Mouse (Mus musculus) liver, embryonic 13.5 days (tissue): ENCODE measurements at regions not wholly inside any gene's neighbourhood (a gene's known extent, or its start where the extent isn't known, plus 50 kb on each side); places are given as distances from the start of the nearest gene placed in this dataset.

Experiments
- ATAC-seq: fragments of 200-750 bp; cut with Nextera tagmentation; 2 replicates; pipeline ENCODE4 v1.8.0; 2017; ENCODE audit warnings: low read depth, mild to moderate bottlenecking, moderate number of reproducible peaks, moderate library complexity
- DNase-seq: peaks from one replicate; pipeline ENCODE4 v3.0.0; 2022
- H3K27ac ChIP-seq: fragments of 300-500 bp; sonication (generic); 2 replicates; pipeline ENCODE4 v1.5.1; 2015; ENCODE audit warnings: moderate library complexity, mild to moderate bottlenecking, inconsistent platforms
- H3K27me3 ChIP-seq: fragments of 300-500 bp; sonication (generic); 2 replicates; pipeline ENCODE4 v1.6.1; 2015; ENCODE audit warnings: mild to moderate bottlenecking, inconsistent platforms
- H3K36me3 ChIP-seq: fragments of 300-500 bp; sonication (generic); 2 replicates; pipeline ENCODE4 v1.6.1; 2015; ENCODE audit warnings: mild to moderate bottlenecking, inconsistent platforms
- H3K4me1 ChIP-seq: fragments of 300-500 bp; sonication (generic); replicated peaks from 2 replicates; pipeline ENCODE4 v1.6.1; 2015; ENCODE audit warnings: inconsistent platforms
- H3K4me2 ChIP-seq: fragments of 300-500 bp; sonication (generic); 2 replicates; pipeline ENCODE4 v1.6.1; 2015; ENCODE audit warnings: inconsistent platforms, mild to moderate bottlenecking, moderate library complexity
- H3K4me3 ChIP-seq: fragments of 300-500 bp; sonication (generic); replicated peaks from 2 replicates; pipeline ENCODE4 v1.5.1; 2015; ENCODE audit warnings: mild to moderate bottlenecking, inconsistent platforms
- H3K9ac ChIP-seq: fragments of 300-500 bp; sonication (generic); 2 replicates; pipeline ENCODE4 v1.6.1; 2015; ENCODE audit warnings: mild to moderate bottlenecking, inconsistent platforms
- H3K9me3 ChIP-seq: fragments of 300-500 bp; sonication (generic); replicated peaks from 2 replicates; pipeline ENCODE4 v1.6.1; 2016; ENCODE audit warnings: inconsistent platforms
- WGBS: fragments of 180-500 bp; shearing (Covaris S2); methylation state at CpG from one replicate; pipeline ENCODE4 v1.1.7; 2015; ENCODE audit not compliant: insufficient replicate concordance; 5-methylcytosine and 5-hydroxymethylcytosine counted together

GRCm38 (mm10) chr7:67462591-67462990 lies 89.9 kb upstream of the Mef2a start:
- Histone ChIP-seq H3K27ac (peak overlapping the region; percentile 43), H3K36me3 (no peaks in the 10 kb centered on the region), H3K4me1 (peaks cover 52% of the 10 kb centered on the region), H3K27me3 (no peaks in the 10 kb centered on the region), H3K9me3 (no peaks in the 10 kb centered on the region), H3K4me2 (no peak overlapping the region), H3K9ac (no peak overlapping the region), H3K4me3 (no peak overlapping the region)
- ATAC-seq = no peak
- no peak for DNase-seq
- 29% methylated on average over 9 of the region's 9 CpGs for WGBS

- DNase-seq (peak; percentile 13), ATAC-seq (peak; percentile 37; the same call in 1 of the 2 replicates)
- Histone ChIP-seq H3K4me3 (no peak overlapping the region), H3K4me1 (peaks cover 52% of the 10 kb centered on the region), H3K36me3 (no peaks in the 10 kb centered on the region), H3K4me2 (no peak overlapping the region), H3K9me3 (no peaks in the 10 kb centered on the region), H3K9ac (no peak overlapping the region), H3K27me3 (no peaks in the 10 kb centered on the region), H3K27ac (no peak overlapping the region)
- 30% methylated on average over 11 of the region's 11 CpGs for WGBS
Observed at GRCm38 (mm10) chr7:67461333-67462255, 88.9 kb upstream of the Mef2a start.

- DNase-seq (no peak), ATAC-seq (peak; percentile 32; the same call in 1 of the 2 replicates)
- H3K4me1 ChIP-seq = peaks cover 52% of the 10 kb centered on the region
- no peaks in the 10 kb centered on the region for H3K36me3 ChIP-seq
- no peak overlapping the region for H3K4me2 ChIP-seq
- 24% methylated on average over 10 of the region's 10 CpGs for WGBS
- H3K9me3 ChIP-seq = no peaks in the 10 kb centered on the region
- no peak overlapping the region for H3K27ac ChIP-seq
- no peak overlapping the region for H3K9ac ChIP-seq
- H3K27me3 ChIP-seq = no peaks in the 10 kb centered on the region
- no peak overlapping the region for H3K4me3 ChIP-seq
Observed at GRCm38 (mm10) chr7:67459810-67460209, 87.2 kb upstream of the Mef2a start.

- H3K27me3 ChIP-seq = no peaks in the 10 kb centered on the region
- no peak overlapping the region for H3K9ac ChIP-seq
- no peak for DNase-seq
- WGBS = 81% methylated on average over 9 of the region's 9 CpGs
- H3K36me3 ChIP-seq = no peaks in the 10 kb centered on the region
- no peak overlapping the region for H3K4me2 ChIP-seq
- no peaks in the 10 kb centered on the region for H3K9me3 ChIP-seq
- no peak overlapping the region for H3K27ac ChIP-seq
- H3K4me3 ChIP-seq = no peak overlapping the region
- ATAC-seq = no peak
- peaks cover 49% of the 10 kb centered on the region for H3K4me1 ChIP-seq
Observed at GRCm38 (mm10) chr7:67459209-67459608, 86.6 kb upstream of the Mef2a start.

GRCm38 (mm10) chr7:67458640-67459039 lies 86.0 kb upstream of the Mef2a start:
- ATAC-seq (no peak), DNase-seq (no peak)
- H3K36me3 ChIP-seq = no peaks in the 10 kb centered on the region
- no peaks in the 10 kb centered on the region for H3K27me3 ChIP-seq
- H3K27ac ChIP-seq = no peak overlapping the region
- no peak overlapping the region for H3K4me3 ChIP-seq
- 28% methylated on average over 4 of the region's 4 CpGs for WGBS
- no peak overlapping the region for H3K9ac ChIP-seq
- no peak overlapping the region for H3K4me2 ChIP-seq
- no peaks in the 10 kb centered on the region for H3K9me3 ChIP-seq
- H3K4me1 ChIP-seq = peaks cover 48% of the 10 kb centered on the region

GRCm38 (mm10) chr7:67457898-67458297 lies 85.2 kb upstream of the Mef2a start:
- ATAC-seq = no peak
- Histone ChIP-seq H3K36me3 (no peaks in the 10 kb centered on the region), H3K9me3 (no peaks in the 10 kb centered on the region), H3K9ac (no peak overlapping the region), H3K4me3 (no peak overlapping the region), H3K27ac (no peak overlapping the region), H3K4me2 (no peak overlapping the region), H3K27me3 (no peaks in the 10 kb centered on the region), H3K4me1 (peaks cover 40% of the 10 kb centered on the region)
- DNase-seq = no peak
- WGBS = 60% methylated on average over 1 of the region's 1 CpGs

- no peak overlapping the region for H3K4me2 ChIP-seq
- DNase-seq (no peak), ATAC-seq (no peak)
- WGBS = 69% methylated on average over 4 of the region's 4 CpGs
- no peaks in the 10 kb centered on the region for H3K36me3 ChIP-seq
- H3K9me3 ChIP-seq = no peaks in the 10 kb centered on the region
- H3K4me1 ChIP-seq = peaks cover 23% of the 10 kb centered on the region
- no peak overlapping the region for H3K27ac ChIP-seq
- no peaks in the 10 kb centered on the region for H3K27me3 ChIP-seq
- H3K4me3 ChIP-seq = no peak overlapping the region
- H3K9ac ChIP-seq = no peak overlapping the region
Observed at GRCm38 (mm10) chr7:67456015-67456414, 83.4 kb upstream of the Mef2a start.

GRCm38 (mm10) chr7:67454458-67454857 lies 81.8 kb upstream of the Mef2a start:
- WGBS = 57% methylated on average over 4 of the region's 4 CpGs
- ATAC-seq (no peak), DNase-seq (no peak)
- Histone ChIP-seq H3K36me3 (no peaks in the 10 kb centered on the region), H3K4me1 (peaks cover 10% of the 10 kb centered on the region), H3K27me3 (no peaks in the 10 kb centered on the region), H3K4me2 (no peak overlapping the region), H3K9ac (no peak overlapping the region), H3K9me3 (no peaks in the 10 kb centered on the region), H3K27ac (no peak overlapping the region), H3K4me3 (no peak overlapping the region)

GRCm38 (mm10) chr7:67451157-67451793 lies 78.6 kb upstream of the Mef2a start:
- Histone ChIP-seq H3K9me3 (no peaks in the 10 kb centered on the region), H3K4me2 (no peak overlapping the region), H3K27me3 (no peaks in the 10 kb centered on the region), H3K4me1 (0 out of 2 replicates have a peak, but pooled peaks cover 3% of the 10 kb centered on the region), H3K27ac (no peak overlapping the region), H3K9ac (no peak overlapping the region), H3K4me3 (no peak overlapping the region), H3K36me3 (no peaks in the 10 kb centered on the region)
- DNase-seq = no peak
- WGBS = 22% methylated on average over 6 of the region's 6 CpGs
- 0 out of 2 replicates have a peak, but pooled peaks have one; percentile 31 for ATAC-seq

GRCm38 (mm10) chr7:67446606-67447005 lies 73.9 kb upstream of the Mef2a start:
- no peak overlapping the region for H3K4me2 ChIP-seq
- peaks cover 15% of the 10 kb centered on the region for H3K4me1 ChIP-seq
- ATAC-seq (no peak), DNase-seq (no peak)
- 61% methylated on average over 9 of the region's 9 CpGs for WGBS
- H3K36me3 ChIP-seq = no peaks in the 10 kb centered on the region
- H3K9me3 ChIP-seq = no peaks in the 10 kb centered on the region
- no peak overlapping the region for H3K9ac ChIP-seq
- H3K27me3 ChIP-seq = no peaks in the 10 kb centered on the region
- H3K27ac ChIP-seq = no peak overlapping the region
- no peak overlapping the region for H3K4me3 ChIP-seq

GRCm38 (mm10) chr7:67445203-67446041 lies 72.8 kb upstream of the Mef2a start:
- ATAC-seq (peak; percentile 31; the same call in 1 of the 2 replicates), DNase-seq (no peak)
- H3K4me3 ChIP-seq = no peak overlapping the region
- H3K4me1 ChIP-seq = peaks cover 15% of the 10 kb centered on the region
- no peaks in the 10 kb centered on the region for H3K36me3 ChIP-seq
- no peak overlapping the region for H3K4me2 ChIP-seq
- WGBS = 14% methylated on average over 12 of the region's 12 CpGs
- H3K9me3 ChIP-seq = no peaks in the 10 kb centered on the region
- no peak overlapping the region for H3K9ac ChIP-seq
- H3K27me3 ChIP-seq = no peaks in the 10 kb centered on the region
- peak overlapping the region; percentile 53; the same call in 1 of the 2 replicates for H3K27ac ChIP-seq
